Mouse (Mus musculus) hindbrain, embryonic 13.5 days (tissue): ENCODE results near the gene Cpd. TPM values are rescaled to one million over a fixed set of nuclear protein-coding genes. Genes with fewer than 3 reads are reported as not detected.
"Not testable (repeated sequence)": the region's sequence is repeated elsewhere in the genome, so short reads cannot be mapped to it uniquely, and the experiment has no call there.

ENCODE experiments used
- ATAC-seq: fragments of 200-750 bp; cut with Nextera tagmentation; 2 replicates; pipeline ENCODE4 v1.8.0; 2017; ENCODE audit warnings: moderate TSS enrichment; ENCODE audit not compliant: low FRiP score
- H3K27ac ChIP-seq: fragments of 300-500 bp; sonication (generic); 2 replicates; pipeline ENCODE4 v1.5.1; 2015; ENCODE audit warnings: inconsistent platforms, mild to moderate bottlenecking, moderate library complexity
- H3K27me3 ChIP-seq: fragments of 300-500 bp; sonication (generic); 2 replicates; pipeline ENCODE4 v1.6.1; 2015; ENCODE audit warnings: mild to moderate bottlenecking, inconsistent platforms
- H3K36me3 ChIP-seq: fragments of 300-500 bp; sonication (generic); 2 replicates; pipeline ENCODE4 v1.6.1; 2015; ENCODE audit warnings: mild to moderate bottlenecking, inconsistent platforms
- H3K4me1 ChIP-seq: fragments of 300-500 bp; sonication (generic); replicated peaks from 2 replicates; pipeline ENCODE4 v1.6.1; 2015; ENCODE audit warnings: inconsistent platforms
- H3K4me2 ChIP-seq: fragments of 300-500 bp; sonication (generic); 2 replicates; pipeline ENCODE4 v1.6.1; 2015; ENCODE audit warnings: inconsistent platforms, mild to moderate bottlenecking, moderate library complexity
- H3K4me3 ChIP-seq: fragments of 300-500 bp; sonication (generic); 2 replicates; pipeline ENCODE4 v1.5.1; 2015; ENCODE audit warnings: mild to moderate bottlenecking, inconsistent platforms
- H3K9ac ChIP-seq: fragments of 300-500 bp; sonication (generic); 2 replicates; pipeline ENCODE4 v1.6.1; 2015; ENCODE audit warnings: mild to moderate bottlenecking, inconsistent platforms
- H3K9me3 ChIP-seq: fragments of 300-500 bp; sonication (generic); 2 replicates; pipeline ENCODE4 v1.6.1; 2016; ENCODE audit warnings: inconsistent platforms
- WGBS: fragments of 180-500 bp; shearing (Covaris S2); methylation state at CpG from one replicate; pipeline ENCODE4 v1.1.7; 2015; 5-methylcytosine and 5-hydroxymethylcytosine counted together
- polyA plus RNA-seq: library from polyadenylated mRNA; unstranded; fragments of >200 nt; fragmentation: Nextera tagmentation; extraction: Ambion mirVana; gene quantifications from 2 replicates; pipeline ENCODE4 v1.2.1, GENCODE M21; 2015

The Cpd gene
- polyA plus RNA-seq, 1 experiment from 2014 or later = 5.7 TPM

DNA sequence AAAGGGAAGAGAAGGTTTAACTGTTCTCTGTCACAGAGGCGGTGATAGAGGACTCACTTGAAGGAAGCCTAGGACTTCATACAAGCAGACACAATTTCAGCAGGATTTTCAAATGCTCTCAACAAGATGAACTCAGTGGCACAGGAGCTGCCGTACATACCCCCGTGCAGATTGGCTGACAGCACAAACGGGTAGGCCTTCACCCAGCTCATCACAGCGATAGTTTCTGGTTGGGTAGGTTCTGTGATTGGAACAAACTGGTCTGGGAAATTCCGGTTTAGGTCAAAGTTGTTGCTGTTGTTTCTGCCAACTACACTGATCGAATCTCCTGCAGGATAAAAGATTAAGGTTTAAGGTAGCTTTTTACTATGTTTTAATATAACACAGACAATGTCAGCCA is 38.3 kb downstream of the Cpd start:
- H3K27me3 ChIP-seq = no peaks in the 10 kb centered on the region
- H3K9me3 ChIP-seq = no peaks in the 10 kb centered on the region
- no peak overlapping the region for H3K4me3 ChIP-seq
- H3K4me2 ChIP-seq = no peak overlapping the region
- no peak for ATAC-seq
- H3K4me1 ChIP-seq = no peaks in the 10 kb centered on the region
- no peak overlapping the region for H3K27ac ChIP-seq
- H3K36me3 ChIP-seq = peaks cover 57% of the 10 kb centered on the region
- WGBS = 91% methylated on average over 7 of the region's 7 CpGs
- H3K9ac ChIP-seq = no peak overlapping the region

DNA sequence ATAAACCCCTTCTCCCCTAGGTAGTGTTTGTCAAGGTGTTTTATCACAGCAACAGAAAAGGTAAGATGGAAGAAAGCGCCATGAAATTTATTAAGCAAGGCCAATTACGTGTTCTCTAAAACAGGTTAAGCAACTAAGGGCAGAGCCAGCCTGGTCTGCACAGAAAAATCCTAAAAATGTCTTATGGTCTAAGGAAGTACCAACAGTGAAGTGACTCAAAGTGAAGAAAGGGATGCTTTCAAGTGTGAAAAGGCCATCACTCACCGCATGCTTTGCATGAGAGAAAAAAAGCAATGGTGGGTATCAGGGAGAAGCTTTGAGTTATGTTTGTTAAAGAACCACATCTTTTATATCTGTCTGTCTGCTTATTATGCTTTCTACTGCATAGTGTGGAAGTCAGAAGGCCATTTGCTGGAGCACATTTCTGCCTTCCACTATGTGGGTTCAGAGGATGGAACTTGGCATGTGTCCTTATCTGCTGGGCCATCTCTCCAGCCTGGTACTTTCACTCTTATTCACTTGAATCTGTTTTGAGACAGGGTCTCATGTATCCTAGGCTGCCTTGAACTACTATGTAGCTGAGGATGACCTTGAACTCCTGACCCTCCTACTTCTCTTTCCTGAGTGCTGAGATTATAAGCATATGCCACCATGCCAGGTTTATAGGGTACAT is 39.7 kb downstream of the Cpd start:
- 95% methylated on average over 3 of the region's 3 CpGs for WGBS
- Histone ChIP-seq H3K9ac (no peak overlapping the region), H3K36me3 (peaks cover 58% of the 10 kb centered on the region), H3K27me3 (no peaks in the 10 kb centered on the region), H3K4me1 (no peaks in the 10 kb centered on the region), H3K27ac (no peak overlapping the region), H3K4me3 (no peak overlapping the region), H3K9me3 (no peaks in the 10 kb centered on the region), H3K4me2 (no peak overlapping the region)
- no peak for ATAC-seq

- Histone ChIP-seq H3K9me3 (no peaks in the 10 kb centered on the region), H3K36me3 (peaks cover 67% of the 10 kb centered on the region), H3K27ac (no peak overlapping the region), H3K4me3 (no peak overlapping the region), H3K9ac (no peak overlapping the region), H3K27me3 (no peaks in the 10 kb centered on the region), H3K4me1 (no peaks in the 10 kb centered on the region), H3K4me2 (no peak overlapping the region)
- 87% methylated on average over 4 of the region's 4 CpGs for WGBS
- no peak for ATAC-seq
These were observed 40.8 kb downstream of the Cpd start for GRCm38 (mm10) chr11:76806026-76806425.

GRCm38 (mm10) chr11:76805072-76805471 is 41.7 kb downstream of the Cpd start:
- not testable (repeated sequence) for H3K27ac ChIP-seq, H3K27me3 ChIP-seq, H3K9ac ChIP-seq, H3K4me2 ChIP-seq, H3K4me3 ChIP-seq, H3K9me3 ChIP-seq, H3K4me1 ChIP-seq, ATAC-seq
- H3K36me3 ChIP-seq = peaks cover 64% of the 10 kb centered on the region
- WGBS = 94% methylated on average over 4 of the region's 4 CpGs

- Histone ChIP-seq H3K4me3 (no peak overlapping the region), H3K9me3 (no peaks in the 10 kb centered on the region), H3K27me3 (no peaks in the 10 kb centered on the region), H3K9ac (no peak overlapping the region), H3K36me3 (peaks cover 64% of the 10 kb centered on the region), H3K4me2 (no peak overlapping the region), H3K4me1 (no peaks in the 10 kb centered on the region), H3K27ac (no peak overlapping the region)
- 88% methylated on average over 3 of the region's 3 CpGs for WGBS
- ATAC-seq = no peak
These were observed 43.6 kb downstream of the Cpd start for GRCm38 (mm10) chr11:76803266-76803665.

- H3K36me3 ChIP-seq = peaks cover 52% of the 10 kb centered on the region
- no peak overlapping the region for H3K4me2 ChIP-seq
- 93% methylated on average over 6 of the region's 6 CpGs for WGBS
- H3K9me3 ChIP-seq = no peaks in the 10 kb centered on the region
- H3K9ac ChIP-seq = no peak overlapping the region
- no peak overlapping the region for H3K4me3 ChIP-seq
- no peak overlapping the region for H3K27ac ChIP-seq
- H3K4me1 ChIP-seq = no peaks in the 10 kb centered on the region
- no peak for ATAC-seq
- H3K27me3 ChIP-seq = no peaks in the 10 kb centered on the region
These were observed 49.6 kb downstream of the Cpd start for GRCm38 (mm10) chr11:76797236-76797635.

- 91% methylated on average over 5 of the region's 5 CpGs for WGBS
- ATAC-seq = no peak
- no peak overlapping the region for H3K4me2 ChIP-seq
- H3K4me3 ChIP-seq = no peak overlapping the region
- H3K27ac ChIP-seq = no peak overlapping the region
- peaks cover 59% of the 10 kb centered on the region for H3K36me3 ChIP-seq
- H3K9ac ChIP-seq = no peak overlapping the region
- H3K9me3 ChIP-seq = no peaks in the 10 kb centered on the region
- H3K27me3 ChIP-seq = no peaks in the 10 kb centered on the region
- H3K4me1 ChIP-seq = no peaks in the 10 kb centered on the region
These were observed 51.5 kb downstream of the Cpd start for GRCm38 (mm10) chr11:76795326-76795725.

DNA sequence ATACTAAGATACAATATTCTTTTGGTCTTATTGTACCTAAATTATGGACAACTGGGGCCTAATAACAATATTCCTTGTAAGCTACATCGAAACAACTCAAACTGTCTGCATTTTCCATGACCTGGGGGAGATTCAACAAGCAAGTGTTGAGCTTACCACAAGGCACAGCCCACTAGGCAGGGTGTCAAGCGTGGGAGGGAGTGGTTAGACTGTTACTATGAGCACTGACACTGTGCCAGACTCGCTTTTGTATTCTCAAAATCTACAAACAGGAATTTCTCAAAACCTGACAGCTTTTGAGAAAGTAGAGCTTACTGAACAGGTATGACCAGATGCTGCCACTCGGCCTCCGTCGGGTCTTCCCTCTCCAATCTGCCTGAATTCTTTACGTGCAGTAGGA is 55.5 kb downstream of the Cpd start:
- Histone ChIP-seq H3K4me2 (no peak overlapping the region), H3K9me3 (no peaks in the 10 kb centered on the region), H3K27ac (no peak overlapping the region), H3K9ac (no peak overlapping the region), H3K36me3 (peaks cover 46% of the 10 kb centered on the region), H3K4me3 (no peak overlapping the region), H3K4me1 (no peaks in the 10 kb centered on the region), H3K27me3 (no peaks in the 10 kb centered on the region)
- WGBS = 93% methylated on average over 7 of the region's 7 CpGs
- no peak for ATAC-seq

DNA sequence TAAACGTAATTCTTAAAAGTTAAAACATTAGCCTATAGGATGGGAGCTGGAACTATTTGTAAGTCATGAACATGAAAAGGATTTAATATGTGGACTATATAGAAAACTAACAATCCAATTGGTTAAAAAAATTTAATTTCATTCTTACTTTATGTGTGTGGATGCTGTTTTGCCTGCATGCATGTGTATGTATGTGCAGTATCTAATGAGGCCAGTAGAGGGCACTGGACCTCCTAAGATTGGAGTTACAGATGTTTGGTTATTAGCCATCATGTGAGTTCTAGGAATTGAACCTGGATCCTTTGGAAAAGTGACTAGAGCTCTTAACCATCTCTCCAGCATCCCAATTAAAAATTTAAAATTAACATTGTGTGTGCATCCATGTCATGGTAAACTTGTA is 57.6 kb downstream of the Cpd start:
- WGBS = 85% methylated on average over 1 of the region's 1 CpGs
- Histone ChIP-seq H3K27ac (no peak overlapping the region), H3K4me3 (no peak overlapping the region), H3K9me3 (no peaks in the 10 kb centered on the region), H3K4me2 (no peak overlapping the region), H3K9ac (no peak overlapping the region), H3K36me3 (peaks cover 55% of the 10 kb centered on the region), H3K4me1 (no peaks in the 10 kb centered on the region), H3K27me3 (no peaks in the 10 kb centered on the region)
- ATAC-seq = no peak

GRCm38 (mm10) chr11:76775533-76775932 is 71.3 kb downstream of the Cpd start:
- 86% methylated on average over 8 of the region's 8 CpGs for WGBS
- no peak overlapping the region for H3K27ac ChIP-seq

GRCm38 (mm10) chr11:76773811-76774210 is 73.0 kb downstream of the Cpd start:
- Histone ChIP-seq H3K27ac (no peak overlapping the region), H3K4me1 (no peaks in the 10 kb centered on the region), H3K36me3 (no peaks in the 10 kb centered on the region), H3K9ac (no peak overlapping the region), H3K4me3 (no peak overlapping the region), H3K27me3 (no peaks in the 10 kb centered on the region; the same call in 1 of the 2 replicates), H3K4me2 (no peak overlapping the region), H3K9me3 (no peaks in the 10 kb centered on the region)
- ATAC-seq = no peak
- WGBS = 84% methylated on average over 3 of the region's 3 CpGs

More at GRCm38 (mm10) chr11:76775533-76775932, 71.3 kb downstream of the Cpd start:
- no peak overlapping the region for H3K4me2 ChIP-seq
- no peaks in the 10 kb centered on the region for H3K4me1 ChIP-seq
- peaks cover 11% of the 10 kb centered on the region for H3K36me3 ChIP-seq
- no peak for ATAC-seq
- H3K9ac ChIP-seq = no peak overlapping the region
- H3K9me3 ChIP-seq = no peaks in the 10 kb centered on the region
- H3K27me3 ChIP-seq = no peaks in the 10 kb centered on the region; the same call in 1 of the 2 replicates
- no peak overlapping the region for H3K4me3 ChIP-seq

DNA sequence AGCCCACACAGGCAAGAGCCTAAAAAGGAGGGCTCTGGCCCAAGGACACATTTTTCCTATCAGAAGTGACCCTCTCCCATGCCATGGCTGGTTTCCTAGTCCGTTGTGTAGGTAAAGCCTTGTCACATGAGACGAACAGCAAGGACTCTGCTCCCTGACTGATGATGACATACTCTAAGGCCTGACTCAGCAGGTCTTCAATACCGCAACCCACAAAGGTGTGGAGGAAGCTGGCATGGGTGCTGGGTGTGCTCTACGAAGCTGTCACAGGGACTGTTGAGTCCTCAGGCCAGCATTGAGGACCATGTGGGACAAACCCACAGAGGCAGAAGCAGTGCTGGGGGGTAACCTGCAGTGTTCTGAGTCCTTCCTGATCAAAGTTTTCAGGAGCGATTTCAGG is 76.3 kb downstream of the Cpd start:
- WGBS = 92% methylated on average over 5 of the region's 5 CpGs
- H3K9me3 ChIP-seq = no peaks in the 10 kb centered on the region
- no peak overlapping the region for H3K9ac ChIP-seq
- no peak overlapping the region for H3K4me2 ChIP-seq
- no peak overlapping the region for H3K27ac ChIP-seq
- no peak for ATAC-seq
- H3K27me3 ChIP-seq = no peaks in the 10 kb centered on the region; the same call in 1 of the 2 replicates
- H3K36me3 ChIP-seq = no peaks in the 10 kb centered on the region
- H3K4me3 ChIP-seq = no peak overlapping the region
- H3K4me1 ChIP-seq = no peaks in the 10 kb centered on the region

GRCm38 (mm10) chr11:76763741-76764122 is 83.1 kb downstream of the Cpd start:
- Histone ChIP-seq H3K27me3 (no peaks in the 10 kb centered on the region), H3K4me3 (peak overlapping the region; percentile 76), H3K27ac (no peak overlapping the region), H3K9me3 (no peaks in the 10 kb centered on the region), H3K9ac (peak overlapping the region; percentile 7; the same call in 1 of the 2 replicates), H3K4me1 (peaks cover 9% of the 10 kb centered on the region), H3K4me2 (peak overlapping the region; percentile 11; the same call in 1 of the 2 replicates), H3K36me3 (peaks cover 20% of the 10 kb centered on the region)
- 18% methylated on average over 4 of the region's 4 CpGs for WGBS
- ATAC-seq = no peak; the same call in 1 of the 2 replicates
